Mouse (Mus musculus): ENCODE data around the gene 4930412O13Rik. TPM values are rescaled to one million over a fixed set of nuclear protein-coding genes. Genes with fewer than 3 reads are reported as not detected.

4930412O13Rik gene
- not detected for total RNA-seq (2021)
- long read RNA-seq, experiment 1, result 0 reads
- long read RNA-seq, experiment 2, result 0 reads

DNA sequence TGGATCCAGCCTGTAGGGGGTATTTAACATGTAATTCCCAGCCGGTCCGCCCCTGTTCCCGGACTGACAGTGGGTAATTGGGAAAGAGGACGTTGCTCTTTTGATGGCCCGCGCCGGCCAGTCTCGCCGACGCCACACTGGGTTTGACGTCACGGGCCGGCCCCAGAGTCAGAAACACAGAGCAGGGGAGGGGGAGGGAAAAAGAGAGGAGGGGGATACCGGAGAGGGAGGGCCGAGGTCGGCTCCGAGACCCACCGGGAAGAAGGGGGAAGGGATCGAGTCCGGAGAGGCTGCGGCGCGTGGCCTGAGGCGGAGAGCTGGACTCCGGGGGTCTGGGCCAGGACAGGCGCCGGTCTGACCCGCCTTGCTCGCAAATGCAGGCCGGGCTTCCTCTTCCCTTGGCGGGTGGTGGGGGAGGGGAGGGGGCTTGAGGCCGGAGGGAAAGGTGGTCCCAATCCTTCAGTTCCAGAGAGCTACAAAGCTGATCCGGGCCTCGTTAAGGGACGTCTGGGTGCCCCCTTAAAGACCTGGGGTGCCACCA, at the start of gene 4930412O13Rik:
4930412O13Rik (plus strand) TSS at position 202 of the 541 bp plus-strand sequence.
- DNase-seq, result no peak

DNA sequence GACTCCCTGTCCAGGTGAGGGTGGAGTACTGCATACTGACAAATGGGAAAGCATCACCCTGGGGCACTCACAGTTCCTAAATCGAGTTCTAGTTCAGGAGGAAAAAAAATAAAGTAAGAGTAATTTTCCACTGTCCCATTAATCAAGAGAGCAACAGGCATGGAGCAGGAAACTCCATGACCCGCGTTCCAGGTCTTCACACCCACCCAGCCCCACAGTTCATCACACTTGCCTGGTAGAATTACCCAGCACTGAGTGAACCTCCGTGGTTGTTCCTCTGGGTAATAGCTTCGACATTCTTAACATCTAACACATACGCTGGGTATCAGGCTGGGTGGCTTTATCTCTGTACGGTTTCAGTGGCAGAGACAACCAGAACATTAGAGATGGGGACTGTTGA, 47.3 kb upstream of the 4930412O13Rik start:
- no peak for DNase-seq

DNA sequence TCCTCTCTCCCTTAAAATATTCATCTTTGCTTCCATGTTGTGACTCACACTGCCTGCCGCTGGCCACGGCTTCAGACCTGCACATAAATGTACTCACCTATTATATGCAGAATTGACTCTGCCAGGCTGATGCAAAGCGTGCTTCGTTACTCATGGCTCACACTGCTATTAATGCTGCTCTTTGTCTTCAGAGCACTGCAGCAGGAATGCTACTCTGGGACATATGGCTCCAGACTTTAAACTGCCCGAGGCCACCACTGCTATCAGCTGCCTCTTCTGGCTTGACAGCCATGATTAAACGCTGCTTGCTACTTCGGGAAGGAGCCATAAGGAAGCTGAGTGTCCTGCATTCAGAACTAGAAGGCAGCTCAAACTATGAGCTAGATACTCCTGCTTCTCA, 45.9 kb upstream of the 4930412O13Rik start:
- no peak for DNase-seq

DNA sequence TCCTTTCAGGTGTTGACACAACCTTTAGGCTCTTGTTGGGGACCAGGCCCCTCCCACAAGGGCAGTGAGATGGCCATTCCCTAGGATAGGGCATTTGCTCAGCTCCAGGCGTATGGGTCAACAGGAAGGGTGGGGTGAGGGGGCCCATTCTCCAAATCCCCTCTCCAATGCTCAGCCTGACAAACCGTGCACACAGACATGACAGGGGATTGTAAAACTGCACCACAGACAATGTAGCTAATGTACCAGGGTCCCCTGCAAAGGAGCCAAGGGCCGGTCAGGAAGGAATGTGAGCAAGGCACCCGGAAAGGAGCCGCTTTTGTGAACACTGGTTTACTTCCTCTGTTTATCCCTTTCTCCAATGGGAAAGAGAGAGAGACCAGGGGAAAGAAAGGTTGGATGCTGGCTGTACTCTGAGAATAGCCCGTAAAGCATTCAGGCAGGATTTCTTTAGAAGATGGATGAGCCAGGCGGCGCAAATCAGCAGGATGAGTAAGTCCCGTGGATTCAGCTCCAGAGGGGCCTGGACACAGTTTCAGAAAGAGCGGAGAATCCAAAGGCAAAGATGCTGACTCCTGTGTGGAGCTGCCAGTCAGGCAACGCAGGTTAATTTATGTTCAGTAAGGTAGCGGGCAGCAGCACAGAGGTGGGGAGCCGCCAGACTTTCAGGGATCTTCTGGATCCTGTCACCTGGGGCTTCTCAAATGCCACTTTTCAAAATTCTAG, 28.0 kb upstream of the 4930412O13Rik start:
- DNase-seq, result no peak

DNA sequence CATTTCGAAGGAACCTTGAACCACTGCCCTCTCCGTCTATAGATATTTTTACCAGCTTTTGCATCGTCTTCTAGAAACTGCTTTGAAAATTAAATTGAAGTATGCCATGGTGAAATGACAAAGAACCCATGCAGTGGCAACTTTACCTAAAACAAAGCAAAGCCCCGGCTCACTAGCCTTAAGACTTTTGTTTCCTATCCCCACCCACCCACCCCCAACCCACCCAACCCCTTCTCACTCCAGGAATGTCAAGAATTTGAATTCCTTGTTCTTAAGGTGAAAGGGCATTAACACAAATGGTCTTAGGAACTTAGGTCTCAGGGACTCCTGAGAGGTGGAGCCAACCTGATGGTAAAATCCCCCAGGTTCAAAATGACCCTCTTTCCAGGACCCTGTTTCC, 25.2 kb upstream of the 4930412O13Rik start:
- no peak for DNase-seq

DNA sequence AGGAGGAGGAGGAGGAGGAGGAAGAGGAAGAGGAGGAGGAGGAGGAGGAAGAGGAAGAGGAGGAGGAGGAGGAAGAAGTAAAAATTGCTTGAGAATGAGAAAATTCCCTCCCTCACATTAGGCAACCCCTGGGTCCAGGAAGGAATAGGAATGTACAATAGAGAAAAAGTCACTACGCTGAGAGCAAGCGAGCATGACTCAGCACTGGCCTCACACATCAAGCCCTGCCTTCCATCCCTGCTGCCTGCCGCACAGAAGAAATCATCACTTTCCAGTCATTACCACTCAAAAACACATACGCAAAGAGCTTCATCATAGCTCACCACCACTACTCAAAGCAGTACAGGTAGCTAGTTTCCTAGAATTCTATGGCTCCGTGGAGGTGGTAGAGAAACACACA, 20.4 kb upstream of the 4930412O13Rik start:
- DNase-seq, result no peak

DNA sequence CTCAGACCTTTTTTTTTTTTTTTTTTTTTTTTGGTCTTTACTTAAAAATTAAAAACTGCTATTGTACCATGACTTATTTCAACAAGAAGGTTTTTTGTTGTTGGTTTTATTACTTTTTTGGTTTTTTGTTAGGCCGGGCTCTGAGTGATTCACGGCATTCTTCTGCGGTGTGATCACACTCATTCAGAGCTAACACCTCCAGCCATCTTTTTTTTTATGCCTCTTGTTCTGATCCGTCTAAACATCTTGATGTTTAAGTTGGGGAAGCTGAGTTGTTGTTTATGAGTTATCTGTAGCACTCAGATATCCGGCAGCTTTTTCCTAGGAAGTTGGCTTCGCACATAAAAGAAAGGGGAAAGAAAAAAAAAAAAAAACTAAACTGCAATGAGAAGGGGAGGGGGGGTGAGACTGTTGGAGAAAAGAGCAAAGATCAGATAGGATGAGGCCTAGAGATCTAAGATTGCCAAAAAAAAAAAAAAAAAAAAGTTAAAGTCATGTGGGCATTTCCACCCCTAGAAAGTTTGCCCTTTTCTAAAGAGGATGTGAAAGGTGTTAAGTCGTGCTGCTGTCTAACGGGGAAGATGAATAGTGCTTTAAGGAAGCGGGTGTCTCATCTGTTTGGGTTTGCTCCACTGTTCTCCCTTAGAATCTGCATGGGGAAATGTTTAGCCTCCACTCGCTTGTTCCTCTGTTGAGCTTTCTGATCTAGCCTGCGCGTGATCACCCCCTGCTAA, 13.8 kb upstream of the 4930412O13Rik start:
- no peak for DNase-seq

DNA sequence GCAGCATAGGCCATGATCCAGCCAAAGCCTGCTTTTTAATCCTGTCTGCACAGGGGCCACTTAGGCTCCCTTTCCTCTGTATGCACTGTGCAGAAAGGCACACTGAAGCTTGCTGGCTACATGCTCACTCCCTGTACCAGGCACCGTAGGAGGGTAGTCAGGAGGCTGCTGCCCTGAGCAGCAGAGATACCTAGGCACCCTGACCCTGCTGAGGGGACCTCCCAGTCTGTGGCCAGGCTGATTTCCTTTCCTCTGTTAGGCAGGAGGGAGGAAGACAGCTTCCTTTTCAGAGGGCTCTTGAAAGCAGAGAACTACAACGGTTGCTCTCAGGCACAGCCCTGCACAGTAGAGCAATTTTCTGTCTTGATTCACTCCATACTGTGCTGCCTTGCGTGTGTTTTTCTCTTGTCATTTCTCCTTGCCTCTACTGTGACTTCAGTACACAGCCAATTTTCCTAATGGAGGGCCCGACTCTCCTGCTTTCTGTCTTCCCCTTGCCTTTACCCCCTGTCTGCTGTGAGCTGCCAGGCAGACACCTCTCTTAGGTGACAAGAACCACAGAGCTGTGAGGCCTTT, 9.8 kb upstream of the 4930412O13Rik start:
- no peak for DNase-seq

DNA sequence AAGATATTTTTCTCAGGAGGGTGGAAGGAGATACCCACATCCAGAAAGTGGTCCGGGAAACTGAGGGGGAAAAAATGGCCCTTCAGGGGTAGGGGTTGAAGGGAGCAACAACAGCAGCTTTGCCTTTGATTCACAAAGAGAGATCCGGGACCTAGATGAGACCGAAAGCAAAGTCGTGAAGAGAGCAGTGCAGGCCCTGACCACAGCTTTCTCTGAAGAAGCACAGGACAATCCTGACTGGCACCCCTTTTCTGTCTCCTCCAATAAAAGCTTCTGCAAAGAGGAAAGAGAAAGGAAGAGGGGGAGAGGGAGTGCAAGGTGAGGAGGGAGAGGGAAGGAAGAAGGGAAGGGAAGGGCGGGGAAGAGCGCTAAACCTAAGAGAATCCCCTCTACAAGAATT, 9.3 kb upstream of the 4930412O13Rik start:
- DNase-seq, result no peak

DNA sequence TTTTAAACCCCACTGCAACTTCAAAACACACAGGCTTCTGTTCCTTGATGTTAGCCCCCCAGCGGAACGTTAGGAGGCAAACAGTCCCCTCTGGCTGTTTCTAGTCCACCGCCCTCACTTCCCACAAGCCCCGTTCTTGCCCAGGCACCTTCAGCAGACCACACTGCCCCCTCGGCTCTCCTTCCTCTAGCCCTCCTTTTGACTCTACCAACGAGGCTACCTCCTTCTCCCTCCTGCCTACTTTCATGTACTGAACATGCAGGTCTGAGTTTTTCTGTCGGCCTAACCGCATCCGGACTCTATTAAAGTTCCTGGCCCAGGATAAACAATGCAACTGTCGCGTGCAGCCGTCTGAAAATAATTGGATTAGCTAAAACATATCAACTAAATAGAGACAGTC, 8.4 kb upstream of the 4930412O13Rik start:
- no peak for DNase-seq

DNA sequence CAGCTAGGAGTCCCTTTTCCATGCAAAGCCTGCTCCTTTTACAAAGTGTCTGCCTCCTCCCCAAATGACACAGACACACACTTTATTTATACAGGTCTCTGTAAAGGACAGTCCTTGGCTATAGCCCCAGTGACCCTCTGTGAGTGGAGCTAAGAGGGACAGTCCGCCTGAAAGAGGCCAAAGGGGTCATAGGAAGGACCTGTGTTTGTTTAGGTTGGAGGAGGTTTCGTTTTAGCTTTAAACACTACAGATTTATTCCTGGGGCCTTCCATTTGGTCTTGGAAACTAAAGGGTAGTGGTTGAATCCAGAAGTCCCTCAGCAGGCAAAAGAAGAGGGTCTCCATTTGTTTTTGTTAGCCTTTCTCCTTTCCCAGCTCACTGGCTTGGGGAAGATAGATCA, 7.3 kb upstream of the 4930412O13Rik start:
- no peak for DNase-seq

DNA sequence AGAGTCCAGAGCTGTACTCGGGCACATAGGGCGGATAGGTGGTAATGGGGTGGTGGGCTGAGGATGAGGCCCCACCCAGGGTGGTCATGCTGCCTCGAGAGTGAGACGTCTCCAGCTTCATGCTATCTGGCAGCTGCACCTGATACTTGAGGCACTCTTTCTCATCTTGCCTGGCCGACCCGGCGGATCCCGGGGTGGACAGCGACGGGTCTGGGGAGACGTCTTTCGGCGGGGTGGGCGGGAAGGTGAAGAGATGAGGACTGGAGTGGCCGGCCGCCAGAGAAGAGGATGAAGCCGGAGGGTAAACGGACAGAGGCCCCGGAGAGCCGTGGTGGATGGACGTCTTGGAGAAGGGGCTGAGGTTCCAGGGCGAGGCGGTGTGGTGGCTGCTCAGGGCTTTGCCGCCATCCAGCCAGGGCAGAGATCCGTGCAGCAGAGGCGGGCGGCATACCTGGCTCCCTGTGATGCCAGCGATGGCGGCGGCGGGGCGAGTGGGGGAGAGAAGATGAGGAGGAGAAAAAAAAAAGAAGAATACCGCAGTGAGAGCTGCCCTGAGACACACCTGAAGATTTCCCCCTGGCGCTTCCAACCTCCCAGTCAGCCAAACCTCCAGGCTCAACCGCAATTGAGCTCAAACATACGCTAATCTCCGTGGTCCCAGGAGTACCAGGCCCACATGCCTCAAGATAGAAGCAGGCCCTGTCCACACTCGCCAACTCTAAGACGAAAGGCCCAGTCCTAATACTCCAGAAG, 6.4 kb upstream of the 4930412O13Rik start:
- DNase-seq, result no peak

DNA sequence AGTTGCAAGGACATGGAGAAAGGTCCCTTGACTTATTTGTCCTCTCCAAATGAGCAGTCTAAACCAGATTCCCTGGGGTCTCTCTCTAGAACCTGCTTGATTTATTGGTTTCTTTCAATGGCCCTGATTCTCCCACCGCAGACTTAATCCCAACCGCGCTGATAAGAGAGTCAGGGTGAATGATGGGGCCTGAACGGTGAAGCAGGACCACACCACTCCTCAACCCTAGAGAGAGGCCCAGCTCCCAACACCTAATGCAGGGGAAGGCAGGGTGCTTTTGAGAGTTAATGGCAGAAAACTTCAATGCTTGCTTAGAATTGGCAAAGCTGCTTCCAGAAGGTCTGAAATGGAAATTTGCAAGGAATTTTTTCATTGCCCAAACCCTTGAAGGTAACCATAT, 5.8 kb upstream of the 4930412O13Rik start:
- no peak for DNase-seq

DNA sequence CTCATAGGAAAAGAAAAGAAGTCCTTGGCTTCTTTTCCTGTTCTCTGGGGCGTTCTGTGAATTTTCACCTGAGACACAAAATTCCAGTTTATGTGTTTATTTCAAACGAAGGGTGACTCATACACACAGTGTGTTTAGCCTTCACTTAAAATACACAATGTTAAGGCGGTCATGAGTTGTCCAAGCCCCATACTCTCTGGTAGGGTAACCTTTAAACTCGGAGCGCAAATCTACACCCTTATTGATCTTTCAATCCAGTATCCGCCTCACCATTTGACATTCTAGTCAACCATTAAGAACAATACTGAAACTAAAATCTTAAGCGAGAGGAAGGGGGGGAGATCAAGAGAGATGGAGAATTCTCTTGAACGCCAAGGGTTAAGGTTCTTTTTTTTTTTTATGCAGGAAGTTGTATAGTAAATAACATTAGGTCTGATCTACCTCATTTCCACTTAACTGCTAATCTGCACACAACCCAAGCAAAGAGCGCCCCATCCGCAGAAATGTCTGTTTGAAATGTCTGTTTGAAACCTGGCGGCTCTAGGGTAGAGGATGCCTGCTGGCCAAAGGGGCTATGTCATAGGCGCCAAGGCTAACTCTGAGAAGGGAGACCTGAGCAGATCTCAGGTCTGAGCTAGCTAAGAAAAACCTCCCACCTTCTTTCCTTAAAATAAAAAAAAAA, 5.2 kb upstream of the 4930412O13Rik start:
- DNase-seq, result no peak

DNA sequence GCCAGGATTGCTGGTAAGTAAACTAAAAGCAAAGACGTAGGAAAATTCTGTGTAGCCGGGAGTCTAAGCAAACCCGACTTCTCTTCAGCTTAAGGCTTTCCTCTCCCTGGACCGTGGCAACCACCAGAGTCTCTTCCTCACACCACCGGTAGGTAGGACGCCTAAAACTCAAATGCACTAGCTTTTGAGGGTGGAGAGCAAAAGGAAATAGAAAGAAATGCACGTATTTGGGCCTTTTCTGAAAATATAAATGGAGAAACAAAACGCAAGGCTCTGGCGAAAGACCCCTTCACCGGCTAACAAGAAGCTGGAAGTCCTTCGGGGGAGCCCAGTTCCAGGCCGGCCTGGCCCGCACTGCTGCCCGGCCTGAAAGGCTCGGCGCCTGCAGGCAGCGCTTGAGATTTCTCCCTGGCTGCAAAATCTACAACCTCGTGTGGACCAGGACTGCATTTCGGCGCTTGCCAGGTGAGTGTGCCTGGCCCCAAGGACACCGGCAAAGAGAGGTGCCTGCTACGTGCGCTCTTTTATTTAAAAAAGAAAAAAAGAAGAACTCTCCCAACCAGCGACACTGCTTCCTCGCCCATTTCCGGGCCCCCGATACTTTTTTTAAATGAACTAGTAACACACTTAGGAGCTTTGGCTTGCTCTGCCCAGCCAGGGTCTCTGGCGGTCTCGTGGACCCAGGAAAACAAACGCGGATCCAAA, 4.3 kb upstream of the 4930412O13Rik start:
- DNase-seq, result no peak

DNA sequence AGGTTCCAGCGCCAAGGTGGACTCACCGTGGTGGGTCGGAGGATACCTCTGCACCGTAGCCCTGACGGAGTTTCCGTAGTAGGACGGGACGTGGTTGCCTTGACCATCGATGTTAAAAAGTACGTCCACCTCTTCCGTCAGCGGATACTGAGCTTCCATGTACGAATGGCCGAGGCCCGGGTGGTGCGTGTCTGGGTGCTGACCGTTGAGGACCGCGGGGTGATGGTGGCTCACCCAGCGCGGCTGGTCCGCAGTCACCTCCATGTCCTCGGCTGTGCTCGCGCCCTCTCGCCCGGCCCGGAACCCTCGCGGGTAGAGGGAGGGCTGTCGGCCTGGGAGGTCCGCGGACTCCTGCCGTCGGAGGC, 3.7 kb upstream of the 4930412O13Rik start:
- peak; percentile 25 to 49 for DNase-seq

DNA sequence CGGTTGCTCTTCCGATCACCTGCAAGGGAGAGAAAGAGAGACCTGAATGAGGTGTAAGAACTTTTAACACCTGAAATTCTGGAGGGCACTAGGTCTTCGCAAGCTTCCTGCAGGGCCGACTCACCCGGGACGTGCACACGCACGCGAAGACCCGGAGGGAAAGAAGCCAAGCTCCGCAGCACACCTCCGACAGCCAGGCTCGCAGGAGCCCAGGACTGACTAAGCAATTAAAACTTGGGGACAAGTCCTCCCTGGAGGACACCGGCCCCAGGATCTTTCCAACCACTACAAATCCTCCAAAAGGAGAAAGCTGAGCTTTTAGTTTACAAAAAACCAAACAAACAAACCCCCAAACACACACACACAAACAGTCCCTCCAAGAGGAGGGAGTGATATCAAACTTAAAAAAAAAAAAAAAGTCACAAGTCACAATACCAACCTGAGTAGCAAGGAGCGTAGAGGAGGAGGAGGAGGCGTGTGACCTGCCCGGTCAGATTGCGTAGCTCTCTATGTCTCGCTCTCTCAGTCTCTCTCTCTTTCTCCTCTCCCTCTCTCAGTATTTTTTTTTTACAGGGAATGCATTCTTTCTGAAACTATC, 3.0 kb upstream of the 4930412O13Rik start:
- peak in 1 of 2 experiments; percentile 46 for DNase-seq

DNA sequence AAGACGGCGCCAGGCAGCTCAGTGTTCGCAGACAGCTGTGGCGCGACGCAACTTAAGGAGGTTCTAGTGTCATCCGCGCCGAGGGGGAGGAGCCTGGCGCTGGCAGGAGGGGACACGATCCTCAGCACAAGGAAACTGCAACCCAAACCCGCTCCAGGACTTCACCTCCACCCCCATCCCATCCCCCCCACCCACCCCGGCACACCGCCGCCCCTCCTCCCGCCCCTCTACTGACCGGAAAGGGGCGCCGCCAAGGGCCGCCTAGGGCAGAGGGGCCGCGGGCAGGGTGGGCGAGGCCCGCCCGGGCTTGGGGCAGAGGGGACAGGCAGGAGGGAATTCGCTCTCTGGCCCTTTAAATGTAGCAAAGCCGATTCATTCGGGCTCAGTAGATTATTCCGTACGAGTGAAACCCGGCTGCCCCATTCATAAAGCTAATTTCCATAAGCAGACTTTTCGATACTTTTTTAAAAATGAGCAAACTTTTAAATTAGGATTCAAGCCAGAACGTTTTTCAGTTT, 2.4 kb upstream of the 4930412O13Rik start:
- peak; percentile 68 for DNase-seq

DNA sequence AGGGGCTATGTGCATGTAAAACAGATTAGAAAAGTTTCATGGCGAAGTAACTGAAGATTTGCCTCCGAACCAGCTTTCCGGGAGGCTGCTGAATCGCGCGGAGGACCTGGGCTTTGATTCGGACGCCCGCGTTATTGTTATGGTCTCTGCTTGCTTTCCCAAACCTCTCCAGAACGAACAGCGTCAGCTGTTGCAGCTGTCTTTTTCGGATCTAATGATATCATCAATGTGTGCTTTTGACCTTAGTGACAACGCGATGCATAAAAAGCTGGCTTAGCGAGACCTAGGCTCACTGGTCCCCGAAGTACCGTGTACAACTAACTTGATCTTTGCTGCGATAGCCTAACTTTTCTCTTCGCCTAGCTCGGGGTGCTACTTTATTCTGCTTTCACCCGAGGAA, 2.0 kb upstream of the 4930412O13Rik start:
- no peak for DNase-seq

DNA sequence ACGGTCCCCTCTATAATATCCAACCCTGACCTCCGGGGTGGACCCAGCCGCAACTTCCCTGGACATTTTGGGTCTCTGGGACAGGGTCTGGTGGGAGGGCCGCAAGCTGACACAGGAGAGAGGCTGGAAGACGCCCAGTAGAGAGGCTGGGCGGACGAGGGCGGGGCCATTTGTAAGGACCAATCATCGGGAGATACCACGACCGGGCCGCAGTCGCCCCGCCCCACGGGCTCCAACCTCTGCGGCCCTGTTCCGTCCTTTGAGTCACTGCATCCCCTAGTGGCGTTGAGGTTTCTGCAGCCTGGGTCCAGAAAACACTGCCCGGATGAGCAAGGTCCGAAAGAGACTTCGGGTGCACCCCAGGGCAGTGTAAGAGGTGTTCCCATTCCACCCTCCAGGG, 1.6 kb upstream of the 4930412O13Rik start:
- peak; percentile 92 to 95 for DNase-seq

DNA sequence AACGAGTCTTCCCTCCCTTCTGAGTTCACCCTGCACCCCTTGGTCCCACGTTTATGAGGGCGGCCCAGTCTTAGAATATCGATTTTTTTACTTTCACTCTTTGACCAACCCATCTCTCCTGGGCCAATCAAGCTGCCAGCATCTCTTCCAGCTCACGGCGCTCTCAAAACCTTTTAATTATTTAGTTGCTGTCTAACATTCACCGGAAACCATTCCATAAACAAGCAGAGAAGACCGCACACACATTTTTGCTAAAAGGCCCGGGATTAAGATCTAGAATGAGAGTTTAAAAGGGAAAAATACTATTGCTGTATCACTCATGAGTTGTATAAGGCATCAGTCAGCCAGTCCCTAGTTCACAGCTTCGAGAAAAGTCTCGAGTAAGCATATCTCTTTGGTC, 781 bp upstream of the 4930412O13Rik start:
- no peak for DNase-seq
